Mouse (Mus musculus) brain, embryonic 14.5 days (tissue): ENCODE measurements around the gene Npy.

Experiments used
- CTCF ChIP-seq: fragments of 200-500 bp; IDR thresholded peaks from 2 replicates; pipeline ENCODE4 v1.5.1; 2012; ENCODE audit warnings: inconsistent platforms, mild to moderate bottlenecking, moderate library complexity, borderline replicate concordance; ENCODE audit not compliant: insufficient read depth, insufficient read length; ENCODE audit errors: extremely low read depth
- POLR2A ChIP-seq: fragments of 200-500 bp; IDR thresholded peaks from 2 replicates; pipeline ENCODE4 v1.6.1; 2012; ENCODE audit warnings: mild to moderate bottlenecking, inconsistent platforms, borderline replicate concordance; ENCODE audit not compliant: poor library complexity, insufficient read depth, insufficient read length, severe bottlenecking; ENCODE audit errors: extremely low read depth

- TF ChIP-seq CTCF (no peak), POLR2A (no peak)
Observed at GRCm38 (mm10) chr6:49792524-49792923, 30.0 kb upstream of the Npy start.
